Mouse (Mus musculus): ENCODE measurements around the gene Gm20696. TPM values are rescaled to one million over a fixed set of nuclear protein-coding genes. Genes with fewer than 3 reads are reported as not detected.
A peak's percentile ranks its signal among the peaks of the same experiment; 100 is the strongest.

Gene Gm20696
- polyA plus RNA-seq, 1 experiment from 2014 or later = 3.9 TPM

- H3K27ac ChIP-seq = no peak overlapping the region
- no peaks in the 10 kb centered on the region for H3K9me3 ChIP-seq (replicated peaks)
- H3K4me3 ChIP-seq = no peak overlapping the region
- no peak overlapping the region for H3K9ac ChIP-seq
- H3K4me2 ChIP-seq = no peak overlapping the region
- no peaks in the 10 kb centered on the region for H3K27me3 ChIP-seq
- no peak for ATAC-seq
- no peaks in the 10 kb centered on the region for H3K4me1 ChIP-seq
- WGBS = 44% methylated on average over 3 of the region's 3 CpGs
- no peaks in the 10 kb centered on the region for H3K36me3 ChIP-seq (ENCODE audit: poor library complexity, severe bottlenecking)
Measured at GRCm38 (mm10) chr6:99541105-99541504, 125.5 kb downstream of the Gm20696 start.

GRCm38 (mm10) chr6:99540653-99541052 is 125.9 kb downstream of the Gm20696 start:
- no peak for ATAC-seq
- Histone ChIP-seq H3K27me3 (no peaks in the 10 kb centered on the region), H3K9ac (no peak overlapping the region), H3K4me1 (no peaks in the 10 kb centered on the region), H3K36me3 (ENCODE audit: poor library complexity, severe bottlenecking) (no peaks in the 10 kb centered on the region), H3K27ac (no peak overlapping the region), H3K4me2 (no peak overlapping the region), H3K9me3 (replicated peaks) (no peaks in the 10 kb centered on the region), H3K4me3 (no peak overlapping the region)
- WGBS = 86% methylated on average over 6 of the region's 6 CpGs

GRCm38 (mm10) chr6:99540146-99540545 is 126.5 kb downstream of the Gm20696 start:
- Histone ChIP-seq H3K9me3 (replicated peaks) (no peaks in the 10 kb centered on the region), H3K27ac (no peak overlapping the region), H3K4me1 (no peaks in the 10 kb centered on the region), H3K27me3 (no peaks in the 10 kb centered on the region), H3K4me2 (no peak overlapping the region), H3K36me3 (ENCODE audit: poor library complexity, severe bottlenecking) (no peaks in the 10 kb centered on the region), H3K4me3 (no peak overlapping the region), H3K9ac (no peak overlapping the region)
- 90% methylated on average over 5 of the region's 5 CpGs for WGBS
- no peak for ATAC-seq

- H3K4me3 ChIP-seq = no peak overlapping the region
- WGBS = 84% methylated on average over 17 of the region's 17 CpGs
- no peaks in the 10 kb centered on the region for H3K4me1 ChIP-seq
- no peak overlapping the region for H3K4me2 ChIP-seq
- no peaks in the 10 kb centered on the region for H3K27me3 ChIP-seq
- H3K9ac ChIP-seq = no peak overlapping the region
- no peak for ATAC-seq
- H3K9me3 ChIP-seq (replicated peaks) = no peaks in the 10 kb centered on the region
- H3K36me3 ChIP-seq (ENCODE audit: poor library complexity, severe bottlenecking) = no peaks in the 10 kb centered on the region
- H3K27ac ChIP-seq = no peak overlapping the region
Measured at GRCm38 (mm10) chr6:99538194-99538941, 128.2 kb downstream of the Gm20696 start.

- no peaks in the 10 kb centered on the region for H3K4me1 ChIP-seq
- 56% methylated on average over 5 of the region's 5 CpGs for WGBS
- no peak overlapping the region for H3K27ac ChIP-seq
- no peaks in the 10 kb centered on the region for H3K36me3 ChIP-seq (ENCODE audit: poor library complexity, severe bottlenecking)
- H3K4me2 ChIP-seq = no peak overlapping the region
- H3K4me3 ChIP-seq = no peak overlapping the region
- no peak for ATAC-seq
- no peaks in the 10 kb centered on the region for H3K27me3 ChIP-seq
- no peaks in the 10 kb centered on the region for H3K9me3 ChIP-seq (replicated peaks)
- no peak overlapping the region for H3K9ac ChIP-seq
Measured at GRCm38 (mm10) chr6:99534211-99534745, 132.3 kb downstream of the Gm20696 start.

- Histone ChIP-seq H3K4me2 (no peak overlapping the region), H3K27me3 (no peaks in the 10 kb centered on the region), H3K4me1 (no peaks in the 10 kb centered on the region), H3K4me3 (no peak overlapping the region), H3K27ac (no peak overlapping the region), H3K9me3 (replicated peaks) (peaks cover under 1% of the 10 kb centered on the region; the same call in 1 of the 2 replicates), H3K9ac (no peak overlapping the region), H3K36me3 (ENCODE audit: poor library complexity, severe bottlenecking) (peaks cover under 1% of the 10 kb centered on the region; the same call in 1 of the 2 replicates)
- ATAC-seq = no peak
- WGBS = 96% methylated on average over 4 of the region's 4 CpGs
Measured at GRCm38 (mm10) chr6:99532458-99532857, 134.1 kb downstream of the Gm20696 start.

- H3K27me3 ChIP-seq = no peaks in the 10 kb centered on the region
- no peak overlapping the region for H3K4me2 ChIP-seq
- ATAC-seq = no peak
- peaks cover 5% of the 10 kb centered on the region; the same call in 1 of the 2 replicates for H3K9me3 ChIP-seq (replicated peaks)
- whole genome bisulfite sequencing = 67% methylated on average over 2 of the region's 2 CpGs
- no peak overlapping the region for H3K27ac ChIP-seq
- no peak overlapping the region for H3K4me3 ChIP-seq
- peaks cover 12% of the 10 kb centered on the region; the same call in 1 of the 2 replicates for H3K36me3 ChIP-seq (ENCODE audit: poor library complexity, severe bottlenecking)
- H3K9ac ChIP-seq = no peak overlapping the region
- peaks cover 2% of the 10 kb centered on the region for H3K4me1 ChIP-seq
Measured at GRCm38 (mm10) chr6:99528972-99529371, 137.6 kb downstream of the Gm20696 start.

GRCm38 (mm10) chr6:99527457-99528105 is 139.0 kb downstream of the Gm20696 start:
- Histone ChIP-seq H3K9me3 (replicated peaks) (peaks cover 5% of the 10 kb centered on the region; the same call in 1 of the 2 replicates), H3K27ac (no peak overlapping the region), H3K36me3 (ENCODE audit: poor library complexity, severe bottlenecking) (peaks cover 12% of the 10 kb centered on the region; the same call in 1 of the 2 replicates), H3K4me3 (no peak overlapping the region), H3K4me1 (peaks cover 5% of the 10 kb centered on the region), H3K9ac (no peak overlapping the region), H3K27me3 (no peaks in the 10 kb centered on the region), H3K4me2 (no peak overlapping the region)
- WGBS = 95% methylated on average over 6 of the region's 6 CpGs
- no peak for ATAC-seq

- Histone ChIP-seq H3K4me1 (peaks cover 5% of the 10 kb centered on the region), H3K4me3 (no peak overlapping the region), H3K9ac (no peak overlapping the region), H3K36me3 (ENCODE audit: poor library complexity, severe bottlenecking) (peaks cover 12% of the 10 kb centered on the region; the same call in 1 of the 2 replicates), H3K4me2 (no peak overlapping the region), H3K9me3 (replicated peaks) (peaks cover 5% of the 10 kb centered on the region; the same call in 1 of the 2 replicates), H3K27me3 (no peaks in the 10 kb centered on the region), H3K27ac (no peak overlapping the region)
- 44% methylated on average over 8 of the region's 8 CpGs for WGBS
- no peak for ATAC-seq
Measured at GRCm38 (mm10) chr6:99525351-99525750, 141.2 kb downstream of the Gm20696 start.

- no peaks in the 10 kb centered on the region for H3K27me3 ChIP-seq
- peak overlapping the region; percentile 100 for H3K27ac ChIP-seq
- H3K4me3 ChIP-seq = peak overlapping the region; percentile 79
- H3K9me3 ChIP-seq (replicated peaks) = peaks cover 5% of the 10 kb centered on the region; the same call in 1 of the 2 replicates
- H3K4me1 ChIP-seq = peaks cover 11% of the 10 kb centered on the region
- 29% methylated on average over 8 of the region's 10 CpGs for WGBS
- peak overlapping the region; percentile 92 for H3K4me2 ChIP-seq
- peaks cover 12% of the 10 kb centered on the region; the same call in 1 of the 2 replicates for H3K36me3 ChIP-seq (ENCODE audit: poor library complexity, severe bottlenecking)
- no peak for ATAC-seq
- H3K9ac ChIP-seq = peak overlapping the region; percentile 93
Measured at GRCm38 (mm10) chr6:99523679-99524370, 142.8 kb downstream of the Gm20696 start.

- H3K36me3 ChIP-seq (ENCODE audit: poor library complexity, severe bottlenecking) = peaks cover 12% of the 10 kb centered on the region; the same call in 1 of the 2 replicates
- H3K4me2 ChIP-seq = peak overlapping the region; percentile 92
- H3K4me1 ChIP-seq = peaks cover 11% of the 10 kb centered on the region
- peak overlapping the region; percentile 79 for H3K4me3 ChIP-seq
- H3K27me3 ChIP-seq = no peaks in the 10 kb centered on the region
- peaks cover 5% of the 10 kb centered on the region; the same call in 1 of the 2 replicates for H3K9me3 ChIP-seq (replicated peaks)
- ATAC-seq = peak; percentile 46
- H3K9ac ChIP-seq = peak overlapping the region; percentile 93
- H3K27ac ChIP-seq = peak overlapping the region; percentile 100
- WGBS = under 1% methylated on average over 22 of the region's 22 CpGs
Measured at GRCm38 (mm10) chr6:99523109-99523632, 143.4 kb downstream of the Gm20696 start.
